ENCODE assay signal across 7 mouse cellular contexts in the genomic region with DNA sequence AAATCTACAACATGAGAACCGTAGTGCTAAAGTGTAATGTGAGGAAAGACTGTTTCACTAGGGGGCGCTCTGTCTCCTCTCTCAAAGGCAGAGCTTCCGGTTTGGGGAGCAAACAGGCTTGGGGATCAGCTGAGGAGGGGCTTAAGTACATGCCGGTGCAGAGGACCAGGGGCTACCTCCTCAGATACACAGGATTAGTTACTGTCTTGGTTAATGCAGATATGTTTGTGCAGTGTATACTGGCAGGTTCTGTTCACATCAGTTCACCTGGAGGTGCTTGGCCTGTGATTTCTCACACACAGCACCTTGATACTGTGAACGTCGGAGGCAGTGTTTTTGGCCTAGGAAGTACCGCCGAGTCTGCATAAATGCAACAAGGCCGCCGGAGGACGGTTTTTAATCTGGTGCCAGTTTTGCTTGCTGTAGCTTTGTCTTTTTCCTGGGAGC. TPM values are rescaled to one million over a fixed set of nuclear protein-coding genes. Genes with fewer than 3 reads are reported as not detected.
DNase-seq lines count a peak whose midpoint lies in the region; ATAC-seq lines count a peak whose summit lies in the region.

No protein-coding gene starts in this region.

- peak; percentile 92 for ATAC-seq in megakaryocyte progenitor cell, adult 5-6 weeks (replicated peaks; ENCODE audit: poor library complexity)

- DNase-seq in WW6 (ENCODE audit: low read depth, low spot score) = peak; percentile 46
- DNase-seq in cerebellum, adult 9-10 months = peak; percentile 64
- DNase-seq in frontal cortex, postnatal 25 days (ENCODE audit: low spot score in 2 of 2) = peak; percentile 36 to 63
- DNase-seq in induced T-regulatory cell, adult 2 months (ENCODE audit: low read depth) = peak; percentile 83
- peak; percentile 23 to 44 for DNase-seq in left cerebral cortex, adult 8-10 months (ENCODE audit: low spot score in 2 of 2)
- DNase-seq in right cerebral cortex, postnatal 36 days (ENCODE audit: low spot score in 2 of 2) = peak; percentile 33 to 53

RNA-seq across cellular contexts. Expression of a gene that starts 27.5 kb away (rescaled TPM):
- total RNA-seq in left cerebral cortex, adult 8-10 months (2022) = 10 to 100 TPM; 18.3 to 19.3 (median 18.8) TPM
- total RNA-seq in megakaryocyte progenitor cell, adult 5-6 weeks (2015) = 6.1 and 7.5 TPM in 2 replicates
- 7.1 and 10.9 TPM in 2 replicates for total RNA-seq in megakaryocyte progenitor cell, adult 5-6 weeks (2017)

RNA-seq across cellular contexts. Expression of a gene that starts 50.3 kb away (rescaled TPM):
- total RNA-seq in left cerebral cortex, adult 8-10 months (2022) = 10 to 100 TPM; 81.6 to 87.6 (median 86.2) TPM
- total RNA-seq in megakaryocyte progenitor cell, adult 5-6 weeks (2015) = 36.4 and 47.8 TPM in 2 replicates
- total RNA-seq in megakaryocyte progenitor cell, adult 5-6 weeks (2017) = 33.9 and 63.2 TPM in 2 replicates

Comparison
In these comparisons a context has a peak if more than half of its experiments do, and no peak if none do; other contexts are left out.
1. Peak in every context shown above with its lines: DNase-seq and ATAC-seq.